Mouse (Mus musculus): ENCODE measurements around the gene Igsf8. TPM values are rescaled to one million over a fixed set of nuclear protein-coding genes. Genes with fewer than 3 reads are reported as not detected.

Gene Igsf8
- total RNA-seq, 2 experiments from 2014 or later: 24.8 to 26.9 TPM

- no peak for DNase-seq (ENCODE audit: low spot score in 2 of 2)
Observed at GRCm38 (mm10) chr1:172319921-172320411, 58.5 kb downstream of the Igsf8 start.

- no peak for DNase-seq (ENCODE audit: low spot score in 2 of 2)
Observed at GRCm38 (mm10) chr1:172322725-172323124, 61.3 kb downstream of the Igsf8 start.

GRCm38 (mm10) chr1:172323298-172323697, 61.9 kb downstream of the Igsf8 start:
- DNase-seq (ENCODE audit: low spot score in 2 of 2): no peak

GRCm38 (mm10) chr1:172323801-172324359, 62.4 kb downstream of the Igsf8 start:
- DNase-seq (ENCODE audit: low spot score in 2 of 2): no peak

- peak in 1 of 2 experiments; percentile 75 for DNase-seq (ENCODE audit: low spot score in 2 of 2)
Observed at GRCm38 (mm10) chr1:172324725-172325124, 63.3 kb downstream of the Igsf8 start.

GRCm38 (mm10) chr1:172325680-172326535, 64.5 kb downstream of the Igsf8 start:
- DNase-seq (ENCODE audit: low spot score in 2 of 2): no peak

- DNase-seq (ENCODE audit: low spot score in 2 of 2): no peak
Observed at GRCm38 (mm10) chr1:172326684-172327083, 65.2 kb downstream of the Igsf8 start.

GRCm38 (mm10) chr1:172327206-172328001, 66.0 kb downstream of the Igsf8 start:
- DNase-seq (ENCODE audit: low spot score in 2 of 2): no peak

GRCm38 (mm10) chr1:172328041-172328440, 66.6 kb downstream of the Igsf8 start:
- no peak for DNase-seq (ENCODE audit: low spot score in 2 of 2)

- DNase-seq (ENCODE audit: low spot score in 2 of 2): no peak
Observed at GRCm38 (mm10) chr1:172328461-172328860, 67.0 kb downstream of the Igsf8 start.

GRCm38 (mm10) chr1:172329131-172329530, 67.7 kb downstream of the Igsf8 start, which contains the start of gene Kcnj9:
TSS of gene Kcnj9 (minus strand) at chr1:172329318.
- DNase-seq (ENCODE audit: low spot score in 2 of 2): no peak

- no peak for DNase-seq (ENCODE audit: low spot score in 2 of 2)
Observed at GRCm38 (mm10) chr1:172329616-172330015, 68.2 kb downstream of the Igsf8 start.

GRCm38 (mm10) chr1:172331422-172331947, 70.0 kb downstream of the Igsf8 start:
- no peak for DNase-seq (ENCODE audit: low spot score in 2 of 2)

- no peak for DNase-seq (ENCODE audit: low spot score in 2 of 2)
Observed at GRCm38 (mm10) chr1:172332925-172333324, 71.5 kb downstream of the Igsf8 start.

GRCm38 (mm10) chr1:172333512-172333911, 72.1 kb downstream of the Igsf8 start:
- DNase-seq (ENCODE audit: low spot score in 2 of 2): no peak

- DNase-seq (ENCODE audit: low spot score in 2 of 2): no peak
Observed at GRCm38 (mm10) chr1:172335804-172336203, 74.4 kb downstream of the Igsf8 start.

GRCm38 (mm10) chr1:172337411-172338185, 76.2 kb downstream of the Igsf8 start:
- DNase-seq (ENCODE audit: low spot score in 2 of 2): no peak

- DNase-seq (ENCODE audit: low spot score in 2 of 2): peak in 1 of 2 experiments; percentile 65
Observed at GRCm38 (mm10) chr1:172340729-172341321, 79.4 kb downstream of the Igsf8 start, which contains the start of gene Kcnj10. TSS of gene Kcnj10 (plus strand) at chr1:172341210.

GRCm38 (mm10) chr1:172341386-172341785, 79.9 kb downstream of the Igsf8 start:
- no peak for DNase-seq (ENCODE audit: low spot score in 2 of 2)

- no peak for DNase-seq (ENCODE audit: low spot score in 2 of 2)
Observed at GRCm38 (mm10) chr1:172342729-172343128, 81.3 kb downstream of the Igsf8 start.

Data from gastrocnemius, postnatal 4 days (tissue).